Mouse (Mus musculus): Measurements from ENCODE around the gene Atg101. TPM values are rescaled to one million over a fixed set of nuclear protein-coding genes. Genes with fewer than 3 reads are reported as not detected.

The Atg101 gene
- polyA plus RNA-seq, 1 experiment, result 58.9 TPM

GRCm38 (mm10) chr15:101244012-101244411 is 40.1 kb upstream of the Atg101 start:
- no peak for DNase-seq (ENCODE audit: low read depth)
- TF ChIP-seq POLR2A (IDR thresholded peaks at IDR 0.05; ENCODE audit: borderline replicate concordance, extremely low read depth, insufficient read depth, insufficient read length, poor library complexity, severe bottlenecking) (no peak), CTCF (IDR thresholded peaks at IDR 0.05; ENCODE audit: borderline replicate concordance, extremely low read depth, insufficient read depth, insufficient read length) (no peak)

- DNase-seq (ENCODE audit: low read depth), result peak; percentile 99
- TF ChIP-seq CTCF (IDR thresholded peaks at IDR 0.05; ENCODE audit: borderline replicate concordance, extremely low read depth, insufficient read depth, insufficient read length), result peak; percentile 12; the same call in 1 of the 2 replicates
- TF ChIP-seq POLR2A (IDR thresholded peaks at IDR 0.05; ENCODE audit: borderline replicate concordance, extremely low read depth, insufficient read depth, insufficient read length, poor library complexity, severe bottlenecking), result peak; percentile 87
Observed at GRCm38 (mm10) chr15:101246231-101247154, 37.6 kb upstream of the Atg101 start.

GRCm38 (mm10) chr15:101247155-101247498 is 36.9 kb upstream of the Atg101 start:
- no peak for DNase-seq (ENCODE audit: low read depth)

GRCm38 (mm10) chr15:101248029-101248710 is 35.9 kb upstream of the Atg101 start:
- TF ChIP-seq POLR2A (IDR thresholded peaks at IDR 0.05; ENCODE audit: borderline replicate concordance, extremely low read depth, insufficient read depth, insufficient read length, poor library complexity, severe bottlenecking), result no peak
- TF ChIP-seq CTCF (IDR thresholded peaks at IDR 0.05; ENCODE audit: borderline replicate concordance, extremely low read depth, insufficient read depth, insufficient read length), result no peak
- DNase-seq (ENCODE audit: low read depth), result no peak

More at GRCm38 (mm10) chr15:101247155-101247498, 36.9 kb upstream of the Atg101 start:
- no peak for TF ChIP-seq POLR2A (IDR thresholded peaks at IDR 0.05; ENCODE audit: borderline replicate concordance, extremely low read depth, insufficient read depth, insufficient read length, poor library complexity, severe bottlenecking)
- TF ChIP-seq CTCF (IDR thresholded peaks at IDR 0.05; ENCODE audit: borderline replicate concordance, extremely low read depth, insufficient read depth, insufficient read length), result no peak

- TF ChIP-seq POLR2A (IDR thresholded peaks at IDR 0.05; ENCODE audit: borderline replicate concordance, extremely low read depth, insufficient read depth, insufficient read length, poor library complexity, severe bottlenecking) (no peak), CTCF (IDR thresholded peaks at IDR 0.05; ENCODE audit: borderline replicate concordance, extremely low read depth, insufficient read depth, insufficient read length) (no peak)
- no peak for DNase-seq (ENCODE audit: low read depth)
Observed at GRCm38 (mm10) chr15:101250220-101250800, 33.8 kb upstream of the Atg101 start.

GRCm38 (mm10) chr15:101251930-101252329 is 32.1 kb upstream of the Atg101 start:
- no peak for DNase-seq (ENCODE audit: low read depth)
- TF ChIP-seq POLR2A (IDR thresholded peaks at IDR 0.05; ENCODE audit: borderline replicate concordance, extremely low read depth, insufficient read depth, insufficient read length, poor library complexity, severe bottlenecking) (no peak), CTCF (IDR thresholded peaks at IDR 0.05; ENCODE audit: borderline replicate concordance, extremely low read depth, insufficient read depth, insufficient read length) (no peak)

- TF ChIP-seq POLR2A (IDR thresholded peaks at IDR 0.05; ENCODE audit: borderline replicate concordance, extremely low read depth, insufficient read depth, insufficient read length, poor library complexity, severe bottlenecking) (no peak), CTCF (IDR thresholded peaks at IDR 0.05; ENCODE audit: borderline replicate concordance, extremely low read depth, insufficient read depth, insufficient read length) (no peak)
Observed at GRCm38 (mm10) chr15:101252614-101253013, 31.5 kb upstream of the Atg101 start.

GRCm38 (mm10) chr15:101253563-101253885 is 30.5 kb upstream of the Atg101 start:
- TF ChIP-seq POLR2A (IDR thresholded peaks at IDR 0.05; ENCODE audit: borderline replicate concordance, extremely low read depth, insufficient read depth, insufficient read length, poor library complexity, severe bottlenecking), result no peak
- no peak for TF ChIP-seq CTCF (IDR thresholded peaks at IDR 0.05; ENCODE audit: borderline replicate concordance, extremely low read depth, insufficient read depth, insufficient read length)
- no peak for DNase-seq (ENCODE audit: low read depth)

More at GRCm38 (mm10) chr15:101252614-101253013, 31.5 kb upstream of the Atg101 start:
- no peak for DNase-seq (ENCODE audit: low read depth)

GRCm38 (mm10) chr15:101253886-101254795 is 29.9 kb upstream of the Atg101 start, which contains the start of gene Nr4a1:
Gene Nr4a1 (plus strand): TSS chr15:101254269.
- peak; percentile 69 for DNase-seq (ENCODE audit: low read depth)
- TF ChIP-seq CTCF (IDR thresholded peaks at IDR 0.05; ENCODE audit: borderline replicate concordance, extremely low read depth, insufficient read depth, insufficient read length) (no peak), POLR2A (IDR thresholded peaks at IDR 0.05; ENCODE audit: borderline replicate concordance, extremely low read depth, insufficient read depth, insufficient read length, poor library complexity, severe bottlenecking) (0 out of 2 replicates have a peak, but pooled peaks have one; percentile 13)

- TF ChIP-seq POLR2A (IDR thresholded peaks at IDR 0.05; ENCODE audit: borderline replicate concordance, extremely low read depth, insufficient read depth, insufficient read length, poor library complexity, severe bottlenecking), result no peak
- no peak for TF ChIP-seq CTCF (IDR thresholded peaks at IDR 0.05; ENCODE audit: borderline replicate concordance, extremely low read depth, insufficient read depth, insufficient read length)
- no peak for DNase-seq (ENCODE audit: low read depth)
Observed at GRCm38 (mm10) chr15:101255842-101256462, 28.1 kb upstream of the Atg101 start.

Measured in brain, embryonic 14.5 days (tissue).